Mouse (Mus musculus) hindbrain, embryonic 11.5 days (tissue): Measurements from ENCODE around the gene Gpr84. TPM values are rescaled to one million over a fixed set of nuclear protein-coding genes. Genes with fewer than 3 reads are reported as not detected.

ENCODE experiments used
- ATAC-seq: fragments of 200-750 bp; cut with Nextera tagmentation; 2 replicates; pipeline ENCODE4 v1.8.0; 2017; ENCODE audit warnings: mild to moderate bottlenecking, moderate TSS enrichment, moderate library complexity; ENCODE audit not compliant: low FRiP score
- DNase-seq: peaks from one replicate; pipeline ENCODE4 v3.0.0-alpha.2; 2015; ENCODE audit warnings: low spot score
- H3K27ac ChIP-seq: fragments of 300-500 bp; sonication (generic); 2 replicates; pipeline ENCODE4 v1.5.1; 2014; ENCODE audit warnings: mild to moderate bottlenecking, low read depth, low read length
- H3K27me3 ChIP-seq: fragments of 300-500 bp; sonication (generic); 2 replicates; pipeline ENCODE4 v1.6.1; 2014; ENCODE audit warnings: mild to moderate bottlenecking, low read length, moderate library complexity, mixed read lengths; ENCODE audit not compliant: control insufficient read depth, insufficient read depth
- H3K36me3 ChIP-seq: fragments of 300-500 bp; sonication (generic); 2 replicates; pipeline ENCODE4 v1.6.1; 2014; ENCODE audit warnings: mild to moderate bottlenecking, low read length, moderate library complexity, mixed read lengths; ENCODE audit not compliant: control insufficient read depth, insufficient read depth
- H3K4me1 ChIP-seq: fragments of 300-500 bp; sonication (generic); replicated peaks from 2 replicates; pipeline ENCODE4 v1.6.1; 2014; ENCODE audit warnings: low read length, mixed read lengths; ENCODE audit not compliant: control insufficient read depth, insufficient read depth
- H3K4me2 ChIP-seq: fragments of 300-500 bp; sonication (generic); replicated peaks from 2 replicates; pipeline ENCODE4 v1.6.1; 2014; ENCODE audit warnings: mild to moderate bottlenecking, low read depth, low read length
- H3K4me3 ChIP-seq: fragments of 300-500 bp; sonication (generic); 2 replicates; pipeline ENCODE4 v1.5.1; 2014; ENCODE audit warnings: low read depth, low read length
- H3K9ac ChIP-seq: fragments of 300-500 bp; sonication (generic); 2 replicates; pipeline ENCODE4 v1.6.1; 2014; ENCODE audit warnings: low read depth, low read length
- H3K9me3 ChIP-seq: fragments of 300-500 bp; sonication (generic); 2 replicates; pipeline ENCODE4 v1.6.1; 2016; ENCODE audit warnings: low read length; ENCODE audit not compliant: control insufficient read depth
- WGBS: fragments of 180-500 bp; shearing (Covaris S2); extraction: QIAGEN DNeasy Blood & Tissue Kit; methylation state at CpG from one replicate; pipeline ENCODE4 v1.1.7; 2014; 5-methylcytosine and 5-hydroxymethylcytosine counted together
- polyA plus RNA-seq: library from polyadenylated mRNA; unstranded; fragments of >200 nt; fragmentation: Nextera tagmentation; extraction: Ambion mirVana; gene quantifications from 2 replicates; pipeline ENCODE4 v1.2.1, GENCODE M21; 2014

Gene Gpr84
- polyA plus RNA-seq, 1 experiment from 2014 or later: 0.34 TPM

DNA sequence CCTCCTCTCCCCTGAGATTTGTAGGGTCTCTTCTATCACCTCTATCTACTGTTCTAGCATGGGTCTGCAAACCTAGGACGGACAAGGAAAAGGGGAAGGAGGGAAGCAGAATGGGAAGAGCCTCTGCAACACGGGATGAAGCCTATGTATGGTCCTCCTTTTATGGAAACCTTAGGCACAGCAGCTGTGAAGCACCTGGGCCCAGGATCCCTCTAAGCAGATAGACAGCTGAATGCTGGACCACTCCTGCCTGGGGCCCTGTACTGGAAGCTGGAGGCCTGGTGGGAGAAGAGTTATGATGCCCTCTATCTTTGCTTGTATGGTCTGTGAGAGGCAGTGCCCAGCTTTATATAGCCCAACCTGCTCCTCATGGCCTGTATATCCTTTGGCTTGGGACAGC lies 9.9 kb downstream of the Gpr84 start:
- ATAC-seq (peak; percentile 4; the same call in 1 of the 2 replicates), DNase-seq (peak; percentile 61)
- 0% methylated on average over 2 of the region's 2 CpGs for WGBS

GRCm38 (mm10) chr15:103300067-103300471 lies 10.3 kb downstream of the Gpr84 start:
- Histone ChIP-seq H3K27me3 (no peaks in the 10 kb centered on the region), H3K9me3 (no peaks in the 10 kb centered on the region), H3K36me3 (no peaks in the 10 kb centered on the region), H3K4me1 (peaks cover 65% of the 10 kb centered on the region), H3K4me2 (peak overlapping the region; percentile 37), H3K9ac (peak overlapping the region; percentile 54), H3K4me3 (peak overlapping the region; percentile 2), H3K27ac (peak overlapping the region; percentile 97)
- peak; percentile 67 for ATAC-seq
- peak; percentile 80 for DNase-seq
- WGBS: 2% methylated on average over 18 of the region's 18 CpGs

More for the DNA sequence above, 9.9 kb downstream of the Gpr84 start:
- H3K9me3 ChIP-seq: no peaks in the 10 kb centered on the region
- peaks cover 64% of the 10 kb centered on the region for H3K4me1 ChIP-seq
- H3K36me3 ChIP-seq: no peaks in the 10 kb centered on the region
- H3K27ac ChIP-seq: peak overlapping the region; percentile 97
- no peak overlapping the region for H3K4me3 ChIP-seq
- no peaks in the 10 kb centered on the region for H3K27me3 ChIP-seq
- peak overlapping the region; percentile 37; the same call in 1 of the 2 replicates for H3K4me2 ChIP-seq
- peak overlapping the region; percentile 54 for H3K9ac ChIP-seq

GRCm38 (mm10) chr15:103299644-103300043 lies 10.8 kb downstream of the Gpr84 start:
- peak overlapping the region; percentile 54 for H3K9ac ChIP-seq
- peak overlapping the region; percentile 2 for H3K4me3 ChIP-seq
- H3K4me2 ChIP-seq: peak overlapping the region; percentile 37
- WGBS: 42% methylated on average over 8 of the region's 8 CpGs
- ATAC-seq (0 out of 2 replicates have a peak, but pooled peaks have one; percentile 2), DNase-seq (no peak)
- no peaks in the 10 kb centered on the region for H3K9me3 ChIP-seq
- peak overlapping the region; percentile 97 for H3K27ac ChIP-seq
- peaks cover 65% of the 10 kb centered on the region for H3K4me1 ChIP-seq
- no peaks in the 10 kb centered on the region for H3K27me3 ChIP-seq
- no peaks in the 10 kb centered on the region for H3K36me3 ChIP-seq

GRCm38 (mm10) chr15:103298861-103299616 lies 11.4 kb downstream of the Gpr84 start:
- no peak overlapping the region for H3K4me3 ChIP-seq
- no peaks in the 10 kb centered on the region for H3K36me3 ChIP-seq
- H3K27ac ChIP-seq: peak overlapping the region; percentile 97
- H3K4me2 ChIP-seq: no peak overlapping the region
- peak overlapping the region; percentile 54 for H3K9ac ChIP-seq
- 77% methylated on average over 5 of the region's 5 CpGs for WGBS
- H3K27me3 ChIP-seq: no peaks in the 10 kb centered on the region
- ATAC-seq (no peak), DNase-seq (no peak)
- no peaks in the 10 kb centered on the region for H3K9me3 ChIP-seq
- peaks cover 60% of the 10 kb centered on the region for H3K4me1 ChIP-seq

GRCm38 (mm10) chr15:103298026-103298425 lies 12.4 kb downstream of the Gpr84 start:
- no peak overlapping the region for H3K4me2 ChIP-seq
- ATAC-seq (no peak), DNase-seq (no peak)
- peak overlapping the region; percentile 11; the same call in 1 of the 2 replicates for H3K9ac ChIP-seq
- no peaks in the 10 kb centered on the region for H3K27me3 ChIP-seq
- 0 out of 2 replicates have a peak overlapping the region, but pooled peaks have one; percentile 3 for H3K4me3 ChIP-seq
- peaks cover 55% of the 10 kb centered on the region for H3K4me1 ChIP-seq
- H3K9me3 ChIP-seq: no peaks in the 10 kb centered on the region
- 0 out of 2 replicates have a peak, but pooled peaks cover 2% of the 10 kb centered on the region for H3K36me3 ChIP-seq
- peak overlapping the region; percentile 97 for H3K27ac ChIP-seq
- WGBS: 65% methylated on average over 3 of the region's 3 CpGs

GRCm38 (mm10) chr15:103297313-103297712 lies 13.1 kb downstream of the Gpr84 start:
- Histone ChIP-seq H3K9ac (no peak overlapping the region; the same call in 1 of the 2 replicates), H3K27me3 (no peaks in the 10 kb centered on the region), H3K9me3 (no peaks in the 10 kb centered on the region), H3K4me2 (no peak overlapping the region; the same call in 1 of the 2 replicates), H3K4me3 (no peak overlapping the region), H3K4me1 (peaks cover 49% of the 10 kb centered on the region), H3K27ac (peak overlapping the region; percentile 97), H3K36me3 (0 out of 2 replicates have a peak, but pooled peaks cover 2% of the 10 kb centered on the region)
- WGBS: 60% methylated on average over 6 of the region's 6 CpGs
- DNase-seq (no peak), ATAC-seq (no peak)

GRCm38 (mm10) chr15:103295851-103296250 lies 14.6 kb downstream of the Gpr84 start:
- DNase-seq (peak; percentile 43), ATAC-seq (no peak)
- Histone ChIP-seq H3K9ac (0 out of 2 replicates have a peak overlapping the region, but pooled peaks have one; percentile 3), H3K9me3 (no peaks in the 10 kb centered on the region), H3K4me2 (no peak overlapping the region), H3K4me3 (no peak overlapping the region), H3K4me1 (peaks cover 35% of the 10 kb centered on the region), H3K27ac (peak overlapping the region; percentile 97), H3K36me3 (0 out of 2 replicates have a peak, but pooled peaks cover 2% of the 10 kb centered on the region), H3K27me3 (no peaks in the 10 kb centered on the region)
- 4% methylated on average over 5 of the region's 5 CpGs for WGBS

- Histone ChIP-seq H3K9me3 (no peaks in the 10 kb centered on the region), H3K4me2 (no peak overlapping the region), H3K36me3 (0 out of 2 replicates have a peak, but pooled peaks cover 2% of the 10 kb centered on the region), H3K27ac (no peak overlapping the region), H3K4me1 (peaks cover 28% of the 10 kb centered on the region), H3K27me3 (no peaks in the 10 kb centered on the region), H3K4me3 (no peak overlapping the region), H3K9ac (no peak overlapping the region)
- DNase-seq (no peak), ATAC-seq (no peak)
- 66% methylated on average over 2 of the region's 2 CpGs for WGBS
Observed at GRCm38 (mm10) chr15:103294649-103295048, 15.8 kb downstream of the Gpr84 start.
